Mouse (Mus musculus) testis, adult 2 months (tissue): Measurements from ENCODE around the gene Alg11.

Experiments used
- CTCF ChIP-seq: fragments of 200-500 bp; IDR thresholded peaks from 2 replicates; pipeline ENCODE4 v1.5.1; 2012; ENCODE audit warnings: low read depth, mild to moderate bottlenecking, inconsistent platforms, low read length, moderate library complexity; ENCODE audit not compliant: control insufficient read depth, insufficient read depth, insufficient replicate concordance
- POLR2A ChIP-seq: fragments of 200-500 bp; IDR thresholded peaks from 2 replicates; pipeline ENCODE4 v1.6.1; 2012; ENCODE audit warnings: low read depth, mild to moderate bottlenecking, inconsistent platforms, low read length, moderate library complexity; ENCODE audit not compliant: control insufficient read depth

GRCm38 (mm10) chr8:22060446-22060889 is at the start of gene Alg11:
- TF ChIP-seq CTCF (no peak), POLR2A (peak; percentile 97)
